Mouse (Mus musculus): Measurements from ENCODE around the gene Gatc.
"Not testable (repeated sequence)": the region's sequence is repeated elsewhere in the genome, so short reads cannot be mapped to it uniquely, and the experiment has no call there.

The Gatc gene

GRCm38 (mm10) chr5:115340577-115341313, at the start of gene Gatc, which contains the start of gene Triap1:
TSS of gene Gatc (minus strand) at chr5:115341178.
TSS of gene Triap1 (plus strand) at chr5:115341225.
- peak; percentile 91 to 97 for DNase-seq (ENCODE audit: inconsistent age in 2 of 2, low spot score in 1 of 2)

- not testable (repeated sequence) for DNase-seq (ENCODE audit: inconsistent age in 2 of 2, low spot score in 1 of 2)
These were observed 37.9 kb upstream of the Gatc start for GRCm38 (mm10) chr5:115378882-115379281.

GRCm38 (mm10) chr5:115375436-115375835, 34.5 kb upstream of the Gatc start:
- no peak for DNase-seq (ENCODE audit: inconsistent age in 2 of 2, low spot score in 1 of 2)

GRCm38 (mm10) chr5:115374204-115374820, 33.3 kb upstream of the Gatc start:
- DNase-seq (ENCODE audit: inconsistent age in 2 of 2, low spot score in 1 of 2) = no peak

GRCm38 (mm10) chr5:115373441-115374203, 32.6 kb upstream of the Gatc start:
- no peak for DNase-seq (ENCODE audit: inconsistent age in 2 of 2, low spot score in 1 of 2)

GRCm38 (mm10) chr5:115371736-115372135, 30.8 kb upstream of the Gatc start:
- DNase-seq (ENCODE audit: inconsistent age in 2 of 2, low spot score in 1 of 2) = no peak

GRCm38 (mm10) chr5:115364782-115365181, 23.8 kb upstream of the Gatc start:
- no peak for DNase-seq (ENCODE audit: inconsistent age in 2 of 2, low spot score in 1 of 2)

GRCm38 (mm10) chr5:115362819-115363714, 22.1 kb upstream of the Gatc start:
- no peak for DNase-seq (ENCODE audit: inconsistent age in 2 of 2, low spot score in 1 of 2)

- DNase-seq (ENCODE audit: inconsistent age in 2 of 2, low spot score in 1 of 2) = no peak
These were observed 21.2 kb upstream of the Gatc start for GRCm38 (mm10) chr5:115362216-115362615.

- DNase-seq (ENCODE audit: inconsistent age in 2 of 2, low spot score in 1 of 2) = peak; percentile 38 to 53
These were observed 18.9 kb upstream of the Gatc start for GRCm38 (mm10) chr5:115359851-115360372.

GRCm38 (mm10) chr5:115359438-115359837, 18.5 kb upstream of the Gatc start:
- no peak for DNase-seq (ENCODE audit: inconsistent age in 2 of 2, low spot score in 1 of 2)

GRCm38 (mm10) chr5:115358872-115359271, 17.9 kb upstream of the Gatc start:
- DNase-seq (ENCODE audit: inconsistent age in 2 of 2, low spot score in 1 of 2) = peak; percentile 85 to 96

GRCm38 (mm10) chr5:115355070-115355469, 14.1 kb upstream of the Gatc start:
- no peak for DNase-seq (ENCODE audit: inconsistent age in 2 of 2, low spot score in 1 of 2)

GRCm38 (mm10) chr5:115351348-115351747, 10.4 kb upstream of the Gatc start:
- no peak for DNase-seq (ENCODE audit: inconsistent age in 2 of 2, low spot score in 1 of 2)

- no peak for DNase-seq (ENCODE audit: inconsistent age in 2 of 2, low spot score in 1 of 2)
These were observed 8.2 kb upstream of the Gatc start for GRCm38 (mm10) chr5:115349225-115349555.

- DNase-seq (ENCODE audit: inconsistent age in 2 of 2, low spot score in 1 of 2) = peak; percentile 99
These were observed 7.7 kb upstream of the Gatc start, which contains the start of gene Cox6a1 for GRCm38 (mm10) chr5:115348546-115349224. TSS of gene Cox6a1 (minus strand) at chr5:115348981.

- peak; percentile 86 to 94 for DNase-seq (ENCODE audit: inconsistent age in 2 of 2, low spot score in 1 of 2)
These were observed 6.6 kb upstream of the Gatc start for GRCm38 (mm10) chr5:115347564-115347963.

GRCm38 (mm10) chr5:115341314-115342165, 562 bp upstream of the Gatc start:
- no peak for DNase-seq (ENCODE audit: inconsistent age in 2 of 2, low spot score in 1 of 2)

- DNase-seq (ENCODE audit: inconsistent age in 2 of 2, low spot score in 1 of 2) = no peak
These were observed 971 bp downstream of the Gatc start for GRCm38 (mm10) chr5:115340007-115340406.
